Mouse (Mus musculus) frontal cortex, postnatal 14 days (tissue): ENCODE measurements at regions not wholly inside any gene's neighbourhood (a gene's known extent, or its start where the extent isn't known, plus 50 kb on each side); places are given as distances from the start of the nearest gene placed in this dataset.

Experiments
- DNase-seq, 2 experiments: peaks; one replicate each; pipeline ENCODE4 v3.0.0; 2022; ENCODE audit warnings: low spot score in 2 of 2

GRCm38 (mm10) chr10:102705848-102706247 is 193.8 kb downstream of the Rassf9 start:
- DNase-seq = no peak

GRCm38 (mm10) chr10:102694810-102695209 is 182.8 kb downstream of the Rassf9 start:
- no peak for DNase-seq

GRCm38 (mm10) chr10:102689966-102690365 is 177.9 kb downstream of the Rassf9 start:
- DNase-seq = no peak

DNA sequence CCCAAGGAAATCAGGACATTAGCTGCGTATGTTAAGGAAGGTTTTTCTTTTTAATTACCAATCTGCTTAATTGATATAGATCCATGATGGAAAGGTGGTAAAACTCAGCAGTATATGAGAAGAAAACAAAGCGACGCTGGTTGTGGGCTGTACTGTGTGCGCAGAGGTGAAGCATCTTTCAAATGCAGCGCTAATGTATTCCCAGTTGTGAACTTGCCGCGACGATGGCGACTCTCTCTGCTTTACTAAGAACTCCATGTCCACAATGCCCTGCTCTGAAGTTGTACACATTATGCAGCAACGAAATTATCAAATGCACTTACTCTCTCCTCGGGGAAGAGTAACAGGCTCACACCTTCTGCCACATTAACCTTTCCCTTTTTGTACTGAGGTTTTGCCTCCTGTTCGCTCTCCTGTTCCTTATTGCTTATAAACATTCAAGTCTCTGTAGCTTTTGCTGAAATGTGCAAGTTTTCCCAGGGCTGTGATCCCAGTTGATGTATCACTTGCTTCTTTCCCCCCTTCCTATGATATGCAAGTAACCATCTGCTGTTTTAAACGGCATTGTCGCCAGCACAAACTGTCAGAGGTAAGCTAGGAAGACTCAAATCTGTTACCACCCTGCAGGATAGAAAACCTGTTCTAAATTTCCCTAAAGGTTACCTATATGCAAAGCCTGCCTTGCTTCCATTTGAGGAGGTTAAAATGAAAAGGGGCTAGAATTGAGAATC is 174.8 kb downstream of the Rassf9 start:
- no peak for DNase-seq

GRCm38 (mm10) chr10:102685833-102686434 is 173.9 kb downstream of the Rassf9 start:
- DNase-seq = no peak

- no peak for DNase-seq
Measured at GRCm38 (mm10) chr10:102667359-102667758, 155.3 kb downstream of the Rassf9 start.

DNA sequence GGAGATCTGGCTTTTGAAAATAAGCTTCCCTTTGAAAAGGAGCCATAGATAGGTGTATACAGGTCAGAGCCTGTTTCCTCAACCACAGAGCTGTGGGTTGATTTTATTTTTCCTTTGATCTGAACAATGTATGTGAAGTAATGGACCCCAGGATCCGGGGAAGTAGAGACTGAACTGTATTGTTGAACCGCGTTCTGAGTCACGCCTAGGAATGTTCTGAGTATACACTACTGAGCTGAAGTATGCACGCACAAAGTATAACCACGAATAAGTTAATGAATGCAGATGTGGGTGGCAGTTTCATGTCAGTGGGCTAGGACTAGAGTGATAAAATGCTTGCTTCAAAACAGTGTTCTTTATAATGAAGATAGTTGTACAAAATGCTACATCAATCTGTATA is 147.7 kb downstream of the Rassf9 start:
- DNase-seq = no peak

DNA sequence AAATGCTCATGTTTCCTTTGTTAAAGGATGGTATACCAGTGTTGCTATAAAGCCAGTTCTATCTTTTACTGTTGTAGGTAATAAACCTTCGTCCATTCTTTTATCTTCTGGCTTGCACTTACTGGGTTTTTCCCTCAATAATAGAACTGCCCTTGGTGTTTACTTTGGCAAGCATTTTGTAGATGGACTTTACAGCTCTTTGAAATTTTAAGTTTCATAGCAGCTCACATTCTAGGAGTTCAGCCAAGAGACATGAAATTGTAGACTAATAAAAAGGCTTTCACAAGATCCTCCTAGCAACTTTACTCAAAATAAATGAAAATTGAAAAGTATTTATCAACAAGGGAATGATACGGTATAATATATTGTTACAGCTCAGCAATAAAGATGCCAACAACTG is 124.5 kb downstream of the Rassf9 start:
- no peak for DNase-seq

DNA sequence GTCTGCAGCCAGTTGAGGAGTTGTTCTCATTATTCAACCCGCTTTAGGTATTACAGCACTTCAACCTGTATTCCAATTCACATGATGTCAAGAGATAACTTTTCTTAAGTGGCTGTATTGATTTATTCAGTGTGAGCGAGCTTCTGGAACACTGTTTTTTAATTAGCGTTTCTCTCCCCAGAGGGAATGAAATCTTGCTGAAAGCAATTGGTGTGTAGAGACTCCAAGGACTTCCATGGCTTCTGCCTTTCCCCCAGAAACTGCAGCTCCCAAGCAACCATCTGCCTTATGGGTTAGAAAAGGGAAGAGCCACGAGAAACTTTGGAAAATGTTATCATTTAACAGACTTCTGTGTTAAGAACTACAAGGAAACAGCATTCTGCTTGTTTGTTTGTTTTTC is 121.4 kb downstream of the Rassf9 start:
- DNase-seq = no peak

DNA sequence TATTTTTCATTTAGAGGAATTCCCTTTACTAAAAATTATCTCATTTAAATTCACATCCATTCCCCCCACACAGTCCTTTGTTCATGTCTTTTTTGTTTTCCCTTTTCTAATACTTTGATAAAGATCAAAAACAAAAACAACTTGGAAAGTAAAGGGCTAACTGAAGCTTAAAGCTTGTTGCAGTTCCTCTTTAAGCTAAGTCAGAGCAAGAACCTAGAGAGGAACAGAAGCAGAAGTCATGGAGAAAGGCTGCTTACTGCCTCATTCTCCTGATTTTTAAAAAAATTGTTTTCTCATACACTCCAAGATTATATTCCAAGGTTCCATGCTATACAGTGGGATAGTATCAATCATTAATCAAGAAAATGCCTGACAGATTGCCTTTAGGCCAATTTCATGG is 116.6 kb downstream of the Rassf9 start:
- no peak for DNase-seq

- no peak for DNase-seq
Measured at GRCm38 (mm10) chr10:102623895-102624294, 111.9 kb downstream of the Rassf9 start.

DNA sequence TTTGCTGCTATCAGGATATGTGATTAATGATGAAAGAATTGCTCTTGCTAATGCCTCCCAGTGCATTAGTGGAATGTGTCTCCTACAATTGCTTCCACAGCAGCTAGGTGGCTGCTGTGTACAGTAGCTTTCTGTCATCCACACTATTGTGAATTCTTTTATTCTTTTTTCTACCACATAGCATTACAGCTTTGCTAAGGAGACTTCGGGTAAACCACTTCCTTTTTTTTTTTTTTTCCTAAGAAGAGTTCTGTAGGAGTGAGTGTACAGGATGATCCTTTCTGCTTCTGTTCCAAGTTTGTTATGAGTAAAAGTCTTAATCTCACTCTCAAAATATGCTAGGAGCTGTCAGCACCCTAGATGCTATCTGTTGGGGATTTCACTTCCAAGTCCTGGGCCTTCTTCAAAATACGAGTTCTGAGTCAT is 110.6 kb downstream of the Rassf9 start:
- no peak for DNase-seq

DNA sequence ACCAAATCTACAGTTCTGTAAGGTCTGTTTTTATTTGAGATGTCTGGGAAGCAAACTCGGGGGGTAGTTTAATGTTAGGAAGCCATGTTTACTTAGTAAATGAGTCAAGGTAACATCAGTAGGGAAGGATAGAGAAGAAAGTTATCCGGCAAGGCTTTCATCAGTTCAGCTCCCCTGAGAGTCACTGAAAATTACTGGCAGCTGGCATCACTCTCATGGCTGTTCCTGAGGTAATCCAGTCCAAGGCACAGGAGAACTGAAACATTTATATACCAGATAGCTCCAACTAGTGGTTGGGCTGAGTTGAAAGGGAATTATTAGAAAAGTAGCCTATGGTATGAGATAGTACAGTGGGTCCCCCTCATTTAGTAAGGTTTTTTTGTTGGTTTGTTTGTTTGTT is 106.7 kb downstream of the Rassf9 start:
- DNase-seq = no peak

DNA sequence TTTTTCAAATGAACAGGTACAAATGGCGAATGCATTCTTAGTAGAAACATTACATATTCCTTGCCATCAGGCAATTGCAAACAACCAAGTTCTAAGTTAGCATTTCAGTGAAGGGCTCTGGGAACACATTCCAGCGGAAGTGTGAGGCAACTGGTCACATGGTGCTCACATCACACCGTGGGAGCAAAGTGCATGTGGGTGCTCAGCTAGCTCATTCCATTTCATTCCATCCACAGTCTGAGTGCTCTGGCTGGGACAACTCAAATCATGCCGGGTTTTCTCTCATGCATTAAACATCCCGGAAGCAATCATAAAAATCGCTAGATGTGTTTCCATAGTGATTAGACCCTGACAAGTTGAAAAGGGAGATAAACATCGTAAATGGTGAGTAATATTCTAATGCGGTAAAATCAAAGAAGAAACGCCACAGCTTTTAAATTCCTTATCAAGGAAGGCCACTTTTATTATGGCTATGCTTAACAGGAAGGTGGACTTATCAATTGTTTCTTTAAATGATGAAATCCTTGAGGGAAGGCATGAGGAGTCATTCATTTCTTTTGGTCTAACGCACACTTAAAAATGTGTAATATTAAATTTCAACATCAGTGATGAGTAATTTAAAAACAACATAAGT is 104.1 kb downstream of the Rassf9 start:
- no peak for DNase-seq
